Mouse (Mus musculus): Measurements from ENCODE around the gene Aff3. TPM values are rescaled to one million over a fixed set of nuclear protein-coding genes. Genes with fewer than 3 reads are reported as not detected.
A peak's percentile ranks its signal among the peaks of the same experiment; 100 is the strongest.

Aff3 gene
- polyA plus RNA-seq, 1 experiment from 2014 or later: 29.5 TPM

GRCm38 (mm10) chr1:38354585-38354984 lies 310.2 kb downstream of the Aff3 start:
- no peak overlapping the region for H3K27ac ChIP-seq
- no peak overlapping the region for H3K9ac ChIP-seq
- H3K4me2 ChIP-seq (replicated peaks): no peak overlapping the region
- H3K4me3 ChIP-seq (replicated peaks; ENCODE audit: low read length): no peak overlapping the region
- H3K4me1 ChIP-seq (replicated peaks; ENCODE audit: control insufficient read depth, insufficient read depth, low read length): 0 out of 2 replicates have a peak, but pooled peaks cover under 1% of the 10 kb centered on the region
- DNase-seq (ENCODE audit: low spot score): no peak
- no peaks in the 10 kb centered on the region for H3K27me3 ChIP-seq (ENCODE audit: control insufficient read depth, insufficient read depth, low read length)
- no peak for ATAC-seq (ENCODE audit: low FRiP score)
- no peaks in the 10 kb centered on the region for H3K9me3 ChIP-seq (ENCODE audit: control insufficient read depth, low read length)
- no peaks in the 10 kb centered on the region for H3K36me3 ChIP-seq (replicated peaks; ENCODE audit: control insufficient read depth, insufficient read depth)
- WGBS: 89% methylated on average over 4 of the region's 4 CpGs

GRCm38 (mm10) chr1:38347346-38347745 lies 317.4 kb downstream of the Aff3 start:
- Histone ChIP-seq H3K27me3 (ENCODE audit: control insufficient read depth, insufficient read depth, low read length) (no peaks in the 10 kb centered on the region), H3K4me2 (replicated peaks) (no peak overlapping the region), H3K4me3 (replicated peaks; ENCODE audit: low read length) (no peak overlapping the region), H3K36me3 (replicated peaks; ENCODE audit: control insufficient read depth, insufficient read depth) (no peaks in the 10 kb centered on the region), H3K9me3 (ENCODE audit: control insufficient read depth, low read length) (0 out of 2 replicates have a peak, but pooled peaks cover 4% of the 10 kb centered on the region), H3K9ac (no peak overlapping the region), H3K4me1 (replicated peaks; ENCODE audit: control insufficient read depth, insufficient read depth, low read length) (0 out of 2 replicates have a peak, but pooled peaks cover 3% of the 10 kb centered on the region), H3K27ac (no peak overlapping the region)
- DNase-seq (ENCODE audit: low spot score): no peak
- ATAC-seq (ENCODE audit: low FRiP score): no peak
- 90% methylated on average over 4 of the region's 4 CpGs for WGBS

- no peak for DNase-seq (ENCODE audit: low spot score)
- no peaks in the 10 kb centered on the region for H3K36me3 ChIP-seq (replicated peaks; ENCODE audit: control insufficient read depth, insufficient read depth)
- H3K9ac ChIP-seq: no peak overlapping the region
- H3K4me2 ChIP-seq (replicated peaks): no peak overlapping the region
- no peak overlapping the region for H3K4me3 ChIP-seq (replicated peaks; ENCODE audit: low read length)
- H3K27me3 ChIP-seq (ENCODE audit: control insufficient read depth, insufficient read depth, low read length): no peaks in the 10 kb centered on the region
- H3K27ac ChIP-seq: peak overlapping the region; percentile 7; the same call in 1 of the 2 replicates
- 80% methylated on average over 7 of the region's 7 CpGs for WGBS
- H3K9me3 ChIP-seq (ENCODE audit: control insufficient read depth, low read length): no peaks in the 10 kb centered on the region
- ATAC-seq (ENCODE audit: low FRiP score): no peak
- H3K4me1 ChIP-seq (replicated peaks; ENCODE audit: control insufficient read depth, insufficient read depth, low read length): peaks cover 14% of the 10 kb centered on the region
Measured at GRCm38 (mm10) chr1:38334206-38334605, 330.5 kb downstream of the Aff3 start.

- H3K4me3 ChIP-seq (replicated peaks; ENCODE audit: low read length): no peak overlapping the region
- ATAC-seq (ENCODE audit: low FRiP score) (no peak), DNase-seq (ENCODE audit: low spot score) (no peak)
- no peaks in the 10 kb centered on the region for H3K9me3 ChIP-seq (ENCODE audit: control insufficient read depth, low read length)
- no peak overlapping the region for H3K4me2 ChIP-seq (replicated peaks)
- H3K4me1 ChIP-seq (replicated peaks; ENCODE audit: control insufficient read depth, insufficient read depth, low read length): peaks cover 14% of the 10 kb centered on the region
- H3K36me3 ChIP-seq (replicated peaks; ENCODE audit: control insufficient read depth, insufficient read depth): no peaks in the 10 kb centered on the region
- WGBS: 96% methylated on average over 5 of the region's 5 CpGs
- no peak overlapping the region for H3K9ac ChIP-seq
- H3K27me3 ChIP-seq (ENCODE audit: control insufficient read depth, insufficient read depth, low read length): no peaks in the 10 kb centered on the region
- H3K27ac ChIP-seq: no peak overlapping the region
Measured at GRCm38 (mm10) chr1:38332919-38333318, 331.8 kb downstream of the Aff3 start.

GRCm38 (mm10) chr1:38324206-38324605 lies 340.5 kb downstream of the Aff3 start:
- no peak for ATAC-seq (ENCODE audit: low FRiP score)
- no peak overlapping the region for H3K9ac ChIP-seq
- 66% methylated on average over 5 of the region's 5 CpGs for WGBS

GRCm38 (mm10) chr1:38321861-38322260 lies 342.9 kb downstream of the Aff3 start:
- no peaks in the 10 kb centered on the region for H3K27me3 ChIP-seq (ENCODE audit: control insufficient read depth, insufficient read depth, low read length)
- DNase-seq (ENCODE audit: low spot score) (no peak), ATAC-seq (ENCODE audit: low FRiP score) (no peak)
- WGBS: 94% methylated on average over 8 of the region's 8 CpGs
- H3K4me3 ChIP-seq (replicated peaks; ENCODE audit: low read length): no peak overlapping the region
- H3K4me1 ChIP-seq (replicated peaks; ENCODE audit: control insufficient read depth, insufficient read depth, low read length): no peaks in the 10 kb centered on the region; the same call in 1 of the 2 replicates
- H3K9ac ChIP-seq: no peak overlapping the region
- H3K4me2 ChIP-seq (replicated peaks): no peak overlapping the region
- no peak overlapping the region for H3K27ac ChIP-seq
- H3K36me3 ChIP-seq (replicated peaks; ENCODE audit: control insufficient read depth, insufficient read depth): no peaks in the 10 kb centered on the region
- H3K9me3 ChIP-seq (ENCODE audit: control insufficient read depth, low read length): no peaks in the 10 kb centered on the region

More at GRCm38 (mm10) chr1:38324206-38324605, 340.5 kb downstream of the Aff3 start:
- Histone ChIP-seq H3K4me2 (replicated peaks) (no peak overlapping the region), H3K27me3 (ENCODE audit: control insufficient read depth, insufficient read depth, low read length) (no peaks in the 10 kb centered on the region), H3K4me1 (replicated peaks; ENCODE audit: control insufficient read depth, insufficient read depth, low read length) (no peaks in the 10 kb centered on the region; the same call in 1 of the 2 replicates), H3K36me3 (replicated peaks; ENCODE audit: control insufficient read depth, insufficient read depth) (no peaks in the 10 kb centered on the region), H3K27ac (no peak overlapping the region), H3K4me3 (replicated peaks; ENCODE audit: low read length) (no peak overlapping the region), H3K9me3 (ENCODE audit: control insufficient read depth, low read length) (no peaks in the 10 kb centered on the region)
- no peak for DNase-seq (ENCODE audit: low spot score)

- H3K9ac ChIP-seq: no peak overlapping the region
- H3K27ac ChIP-seq: no peak overlapping the region
- ATAC-seq (ENCODE audit: low FRiP score): no peak
- H3K36me3 ChIP-seq (replicated peaks; ENCODE audit: control insufficient read depth, insufficient read depth): no peaks in the 10 kb centered on the region
- no peak for DNase-seq (ENCODE audit: low spot score)
- H3K9me3 ChIP-seq (ENCODE audit: control insufficient read depth, low read length): no peaks in the 10 kb centered on the region
- no peak overlapping the region for H3K4me3 ChIP-seq (replicated peaks; ENCODE audit: low read length)
- H3K27me3 ChIP-seq (ENCODE audit: control insufficient read depth, insufficient read depth, low read length): no peaks in the 10 kb centered on the region
- H3K4me2 ChIP-seq (replicated peaks): no peak overlapping the region
- 90% methylated on average over 2 of the region's 2 CpGs for WGBS
- H3K4me1 ChIP-seq (replicated peaks; ENCODE audit: control insufficient read depth, insufficient read depth, low read length): no peaks in the 10 kb centered on the region; the same call in 1 of the 2 replicates
Measured at GRCm38 (mm10) chr1:38320971-38321305, 343.8 kb downstream of the Aff3 start.

DNA sequence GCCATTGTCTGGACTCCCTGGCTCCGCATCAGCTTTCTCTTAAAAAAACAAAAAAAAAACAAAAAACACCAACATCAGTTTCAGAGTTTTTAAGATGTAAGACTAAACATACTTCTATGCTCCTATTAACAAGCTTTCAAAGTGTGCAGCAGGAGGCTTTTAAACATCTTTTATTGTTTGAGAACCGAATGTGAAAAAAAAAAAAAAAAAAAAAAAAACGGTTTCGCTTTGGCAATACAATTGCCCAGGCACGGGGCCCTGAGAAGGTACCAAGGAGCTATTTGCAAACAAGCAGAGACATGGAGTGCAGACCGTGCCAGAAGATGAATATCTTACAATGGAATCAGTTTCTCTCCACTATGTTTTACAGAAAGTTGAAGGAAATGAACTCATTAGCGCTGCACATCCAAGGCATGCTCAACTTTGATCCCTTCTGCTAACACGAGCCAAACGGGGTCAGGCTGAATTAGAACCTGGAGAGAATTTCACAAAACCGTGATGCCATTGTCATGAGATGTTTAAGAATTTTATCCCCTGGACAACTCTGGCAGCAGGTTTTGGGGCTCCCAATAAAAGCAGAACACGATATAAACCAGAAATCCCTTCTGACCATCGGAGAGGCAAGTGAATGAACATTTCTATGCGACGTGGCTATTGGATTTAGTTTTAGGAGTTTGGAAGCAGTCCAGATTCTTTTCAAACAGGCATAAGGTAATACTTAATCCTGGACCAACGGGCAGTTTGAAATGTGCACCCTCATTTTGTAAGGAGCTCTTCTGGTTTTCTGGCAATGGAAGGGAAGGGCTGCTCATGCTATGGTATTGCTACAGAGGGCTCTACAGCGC lies 344.4 kb downstream of the Aff3 start:
- Histone ChIP-seq H3K4me1 (replicated peaks; ENCODE audit: control insufficient read depth, insufficient read depth, low read length) (no peaks in the 10 kb centered on the region; the same call in 1 of the 2 replicates), H3K27me3 (ENCODE audit: control insufficient read depth, insufficient read depth, low read length) (no peaks in the 10 kb centered on the region), H3K9me3 (ENCODE audit: control insufficient read depth, low read length) (no peaks in the 10 kb centered on the region), H3K4me3 (replicated peaks; ENCODE audit: low read length) (no peak overlapping the region), H3K4me2 (replicated peaks) (peak overlapping the region; percentile 21; the same call in 1 of the 2 replicates), H3K9ac (no peak overlapping the region), H3K27ac (no peak overlapping the region), H3K36me3 (replicated peaks; ENCODE audit: control insufficient read depth, insufficient read depth) (no peaks in the 10 kb centered on the region)
- WGBS: 58% methylated on average over 16 of the region's 16 CpGs
- no peak for DNase-seq (ENCODE audit: low spot score)
- no peak for ATAC-seq (ENCODE audit: low FRiP score)

- 92% methylated on average over 2 of the region's 2 CpGs for WGBS
- H3K27ac ChIP-seq: no peak overlapping the region
- ATAC-seq (ENCODE audit: low FRiP score): no peak
Measured at GRCm38 (mm10) chr1:38318614-38319013, 346.1 kb downstream of the Aff3 start.

More at GRCm38 (mm10) chr1:38318614-38319013, 346.1 kb downstream of the Aff3 start:
- no peak overlapping the region for H3K4me3 ChIP-seq (replicated peaks; ENCODE audit: low read length)
- no peaks in the 10 kb centered on the region for H3K27me3 ChIP-seq (ENCODE audit: control insufficient read depth, insufficient read depth, low read length)
- H3K9ac ChIP-seq: no peak overlapping the region
- no peaks in the 10 kb centered on the region for H3K36me3 ChIP-seq (replicated peaks; ENCODE audit: control insufficient read depth, insufficient read depth)
- no peaks in the 10 kb centered on the region; the same call in 1 of the 2 replicates for H3K4me1 ChIP-seq (replicated peaks; ENCODE audit: control insufficient read depth, insufficient read depth, low read length)
- H3K4me2 ChIP-seq (replicated peaks): no peak overlapping the region
- H3K9me3 ChIP-seq (ENCODE audit: control insufficient read depth, low read length): no peaks in the 10 kb centered on the region
- DNase-seq (ENCODE audit: low spot score): no peak

All from hindbrain, embryonic 14.5 days (tissue).